Mouse (Mus musculus): Measurements from ENCODE around the gene Ddx18.

DNA sequence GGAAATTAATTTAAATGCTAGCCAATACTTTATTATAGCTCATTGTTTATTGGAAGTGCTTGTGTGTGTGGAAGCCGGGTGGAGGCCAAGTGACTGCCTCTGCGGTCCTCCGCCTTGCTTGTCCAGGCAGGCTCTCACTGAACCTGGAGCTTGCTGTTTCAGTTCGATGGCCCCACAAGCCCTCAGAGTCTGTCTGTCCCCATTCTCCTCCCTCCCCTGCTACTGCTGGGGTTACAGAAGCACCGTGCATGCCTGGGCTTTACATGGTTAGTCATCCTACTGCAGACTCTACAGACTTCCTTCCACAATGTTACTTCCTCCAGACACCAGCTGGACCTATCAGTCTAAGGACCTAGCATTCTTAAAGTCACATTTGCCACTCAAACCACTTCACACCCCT is 9.9 kb downstream of the Ddx18 start:
- no peak for TF ChIP-seq CTCF (IDR thresholded peaks at IDR 0.05; ENCODE audit: borderline replicate concordance, insufficient read depth, low read length)
- no peak for TF ChIP-seq POLR2A (IDR thresholded peaks at IDR 0.05; ENCODE audit: low read depth, low read length)

All from embryonic fibroblast, embryonic 13.5 days (primary cell).